Mouse (Mus musculus): ENCODE data around the gene Gm12248.

The Gm12248 gene

GRCm38 (mm10) chr11:58039027-58039426 is 53.9 kb downstream of the Gm12248 start:
- DNase-seq (ENCODE audit: extremely low read depth, low read depth, low spot score): no peak

GRCm38 (mm10) chr11:58033635-58034034 is 59.3 kb downstream of the Gm12248 start:
- no peak for DNase-seq (ENCODE audit: extremely low read depth, low read depth, low spot score)

DNA sequence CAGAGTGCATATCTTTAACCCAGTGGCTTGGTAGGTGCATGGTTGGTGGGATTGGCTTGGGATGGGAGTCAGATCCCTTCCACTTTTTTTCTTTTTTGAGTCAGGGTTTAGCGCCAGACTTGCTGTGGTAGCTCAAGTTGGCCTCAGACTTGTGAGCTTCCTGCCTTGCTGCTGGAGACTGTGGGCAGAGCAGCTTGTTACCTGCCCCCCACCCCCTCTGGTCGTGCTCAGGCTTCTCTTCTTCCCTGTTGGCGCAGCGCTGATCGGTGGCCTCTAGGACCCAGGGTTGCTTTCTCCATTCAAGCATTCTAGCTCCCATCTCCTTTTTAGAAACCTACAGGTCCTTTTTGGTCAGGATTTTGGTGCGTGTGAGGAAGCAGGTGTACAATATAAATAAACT is 61.8 kb downstream of the Gm12248 start:
- DNase-seq (ENCODE audit: extremely low read depth, low read depth, low spot score): no peak

DNA sequence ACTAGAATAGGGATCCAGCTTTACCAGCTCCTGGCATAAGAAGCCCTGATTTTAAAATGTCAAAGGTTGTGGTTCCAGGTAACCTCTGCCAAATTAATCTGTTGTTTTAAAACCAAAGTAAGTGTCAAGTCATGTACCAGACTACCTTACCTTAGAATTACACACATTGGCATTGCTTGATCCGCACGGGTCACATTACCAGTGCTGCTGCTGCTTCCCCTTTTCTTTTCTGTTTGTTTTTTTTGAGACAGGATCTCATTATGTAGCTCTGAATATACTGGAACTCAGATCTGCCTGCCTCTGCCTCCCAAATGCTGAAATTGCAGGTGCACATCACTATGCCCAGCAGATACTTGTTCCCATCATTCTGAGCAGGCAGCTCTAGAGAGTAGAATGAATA is 63.1 kb downstream of the Gm12248 start:
- no peak for DNase-seq (ENCODE audit: extremely low read depth, low read depth, low spot score)

- no peak for DNase-seq (ENCODE audit: extremely low read depth, low read depth, low spot score)
Measured at GRCm38 (mm10) chr11:58028981-58029380, 64.0 kb downstream of the Gm12248 start.

DNA sequence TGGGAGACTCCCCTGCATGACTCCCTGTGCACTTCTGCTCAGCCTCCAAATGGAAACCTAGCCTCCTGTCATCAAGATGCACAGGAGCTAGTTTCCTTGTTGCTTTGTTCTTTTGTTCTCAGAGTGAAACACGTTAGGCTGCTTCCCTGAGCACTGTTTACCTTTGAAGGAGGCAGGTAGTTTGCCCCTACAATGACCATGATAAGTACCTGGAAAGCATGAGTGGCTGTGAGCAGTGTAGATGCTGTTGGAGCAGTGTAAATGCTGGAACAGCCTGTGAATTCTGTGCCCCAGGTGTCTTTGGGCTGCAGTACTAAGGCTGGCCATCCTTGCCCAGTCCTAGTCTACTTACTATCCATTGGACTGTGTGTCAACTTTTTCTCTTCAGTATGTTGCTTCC is 66.1 kb downstream of the Gm12248 start:
- no peak for DNase-seq (ENCODE audit: extremely low read depth, low read depth, low spot score)

GRCm38 (mm10) chr11:58026337-58026736 is 66.6 kb downstream of the Gm12248 start:
- DNase-seq (ENCODE audit: extremely low read depth, low read depth, low spot score): no peak

DNA sequence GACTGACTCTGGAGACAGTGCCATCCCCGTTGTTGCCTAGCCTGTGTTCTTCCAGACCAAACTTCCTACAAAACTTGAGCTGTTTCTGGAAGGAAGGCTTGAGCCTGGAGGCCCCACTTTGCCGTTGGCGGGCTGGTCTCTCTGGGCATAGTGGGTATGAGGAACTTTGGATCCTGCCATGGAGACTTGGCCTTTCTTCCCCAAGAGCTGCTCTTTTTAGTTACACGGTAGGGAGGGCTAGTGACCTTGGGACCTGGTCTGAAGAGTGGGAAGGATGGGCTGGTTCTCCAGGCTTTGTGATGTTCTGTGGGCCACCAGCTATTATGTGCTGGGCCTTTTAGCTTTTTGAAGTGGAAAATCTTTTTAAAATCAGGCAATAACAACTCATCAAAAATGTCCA is 67.1 kb downstream of the Gm12248 start:
- no peak for DNase-seq (ENCODE audit: extremely low read depth, low read depth, low spot score)

DNA sequence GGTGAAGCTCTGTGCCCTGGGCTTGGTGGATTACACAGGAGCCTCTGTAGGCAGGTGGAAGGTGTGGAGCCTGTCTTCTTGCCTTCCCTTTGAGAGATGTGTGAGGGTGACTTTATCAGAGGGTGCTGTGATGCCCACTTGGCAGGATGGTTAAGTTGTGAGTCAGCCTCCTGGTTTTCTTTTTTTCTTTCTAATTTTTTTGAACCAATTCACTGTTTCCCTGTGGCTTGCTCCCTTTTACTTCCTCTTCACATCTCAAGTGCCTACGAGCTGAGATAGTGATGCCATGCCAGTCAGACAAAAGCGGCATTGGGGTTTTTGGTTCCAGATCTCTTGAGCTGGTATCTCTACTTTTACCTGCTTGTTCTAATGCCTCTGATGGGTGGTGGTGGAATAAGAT is 68.3 kb downstream of the Gm12248 start:
- DNase-seq (ENCODE audit: extremely low read depth, low read depth, low spot score): no peak

- DNase-seq (ENCODE audit: extremely low read depth, low read depth, low spot score): no peak
Measured at GRCm38 (mm10) chr11:58024271-58024670, 68.7 kb downstream of the Gm12248 start.

DNA sequence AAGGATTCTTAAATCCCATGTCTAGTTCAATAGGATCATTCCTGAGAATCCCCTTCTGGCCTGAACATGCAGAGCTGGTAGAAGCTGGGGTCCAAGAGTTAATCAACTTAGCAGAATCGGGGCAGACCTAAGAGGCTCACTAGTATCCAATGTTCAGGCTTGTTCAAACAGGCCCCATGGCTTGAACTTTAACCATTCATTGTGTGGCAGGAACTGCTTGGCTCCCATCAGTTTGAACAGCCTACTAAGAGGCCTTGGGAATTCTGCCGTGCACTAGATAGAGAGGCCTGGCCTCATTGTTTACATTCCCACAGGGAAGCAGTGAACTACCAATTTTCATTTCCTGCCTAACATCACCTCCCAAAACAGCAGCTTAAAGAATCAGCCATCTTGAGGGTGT is 71.3 kb downstream of the Gm12248 start:
- no peak for DNase-seq (ENCODE audit: extremely low read depth, low read depth, low spot score)

- DNase-seq (ENCODE audit: extremely low read depth, low read depth, low spot score): no peak
Measured at GRCm38 (mm10) chr11:58021095-58021494, 71.8 kb downstream of the Gm12248 start.

DNA sequence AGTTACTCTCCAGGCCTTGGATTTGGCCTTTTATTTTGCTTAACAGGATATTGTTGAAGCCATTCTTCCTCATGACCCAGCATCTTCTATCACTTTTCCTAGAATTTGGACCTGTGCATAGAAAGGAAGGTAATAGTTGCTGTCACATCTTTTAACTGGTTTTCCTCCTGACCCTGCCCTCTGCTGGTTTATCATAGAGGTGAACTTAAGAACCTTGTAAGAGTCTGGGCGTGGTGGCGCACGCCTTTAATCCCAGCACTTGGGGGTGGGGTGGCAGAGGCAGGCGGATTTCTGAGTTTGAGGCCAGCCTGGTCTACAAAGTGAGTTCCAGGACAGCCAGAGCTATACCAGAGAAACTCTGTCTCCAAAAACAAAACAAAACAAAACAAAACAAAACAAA is 74.2 kb downstream of the Gm12248 start:
- no peak for DNase-seq (ENCODE audit: extremely low read depth, low read depth, low spot score)

DNA sequence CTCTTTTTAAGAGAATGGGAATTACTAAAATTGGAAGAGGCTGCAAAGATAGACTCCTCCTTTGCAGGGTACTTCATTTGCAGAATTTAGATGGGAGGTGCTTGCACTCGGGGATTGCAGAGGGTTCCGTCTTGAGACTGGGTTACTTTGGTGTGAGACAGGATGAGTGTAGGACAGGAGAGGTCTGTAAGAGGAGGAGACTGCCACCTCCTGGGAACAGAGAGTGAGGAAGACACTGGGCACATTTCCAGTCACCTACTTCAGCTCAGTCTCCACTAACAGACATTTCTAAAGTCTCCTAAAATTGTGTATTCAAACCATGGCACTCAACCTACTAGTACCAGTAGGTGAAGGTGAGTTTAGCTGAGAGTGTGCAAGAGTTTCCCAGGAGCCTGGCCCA is 74.6 kb downstream of the Gm12248 start:
- DNase-seq (ENCODE audit: extremely low read depth, low read depth, low spot score): no peak

GRCm38 (mm10) chr11:58017422-58017821 is 75.5 kb downstream of the Gm12248 start:
- DNase-seq (ENCODE audit: extremely low read depth, low read depth, low spot score): no peak

DNA sequence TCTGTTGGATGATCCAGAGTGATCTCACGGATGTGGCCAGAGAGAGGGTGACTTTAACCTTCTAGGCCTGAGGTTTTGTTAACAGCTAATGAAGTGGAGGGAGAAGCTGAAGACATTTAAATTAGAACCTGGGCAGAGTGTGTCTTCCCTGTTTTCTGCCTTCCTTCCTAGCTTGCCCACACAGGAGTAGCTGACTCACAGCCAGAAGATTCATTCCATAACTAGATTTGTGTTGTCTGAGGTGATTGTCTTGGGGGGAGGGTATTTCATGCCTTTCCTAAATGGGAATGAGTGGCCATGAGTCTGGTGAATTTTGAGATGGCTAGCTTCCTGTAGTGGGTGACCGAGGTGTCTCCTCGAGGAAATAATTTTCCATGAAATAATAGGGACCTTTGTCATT is 76.6 kb downstream of the Gm12248 start:
- DNase-seq (ENCODE audit: extremely low read depth, low read depth, low spot score): no peak

DNA sequence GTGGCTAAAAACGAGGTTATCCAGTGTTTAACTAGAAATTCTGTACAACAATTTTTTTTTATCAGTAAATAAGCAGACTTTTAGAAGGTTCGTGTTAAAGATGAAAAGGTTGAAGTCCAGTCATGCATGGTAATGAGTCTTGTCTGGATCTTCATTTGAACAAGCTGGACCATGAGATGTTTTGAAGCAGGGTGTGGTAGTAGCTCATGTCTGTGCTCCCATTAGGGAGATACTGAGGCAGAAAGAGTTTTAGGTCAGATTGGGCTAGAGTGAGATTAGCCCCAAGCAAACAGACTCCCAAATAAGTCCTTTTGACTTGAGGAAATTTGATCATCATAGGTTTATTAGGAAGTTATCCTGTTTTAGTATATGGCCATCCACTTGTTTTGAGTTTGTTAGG is 77.6 kb downstream of the Gm12248 start:
- no peak for DNase-seq (ENCODE audit: extremely low read depth, low read depth, low spot score)

GRCm38 (mm10) chr11:58014604-58015003 is 78.3 kb downstream of the Gm12248 start:
- DNase-seq (ENCODE audit: extremely low read depth, low read depth, low spot score): no peak

Data from fat pad, adult 2 months (tissue).